Mouse (Mus musculus) megakaryocyte, embryonic 14.5 days (primary cell): Measurements from ENCODE around the gene Usp29.

Experiments
- FLI1 ChIP-seq: IDR thresholded peaks from 2 replicates; pipeline ENCODE4 v1.6.1; 2012; ENCODE audit warnings: low read length, inconsistent platforms, mixed read lengths
- GATA1 ChIP-seq: IDR thresholded peaks from 3 replicates; pipeline ENCODE4 v1.6.1; 2012; ENCODE audit warnings: mixed read lengths, low read length, inconsistent platforms, borderline replicate concordance

- TF ChIP-seq GATA1 (no peak), FLI1 (no peak)
These were observed 44.9 kb upstream of the Usp29 start for GRCm38 (mm10) chr7:6685511-6685910.
